Mouse (Mus musculus): ENCODE data around the gene Enpp1.
"Not testable (repeated sequence)": the region's sequence is repeated elsewhere in the genome, so short reads cannot be mapped to it uniquely, and the experiment has no call there.

- not testable (repeated sequence) for TF ChIP-seq CTCF, EP300 (IDR thresholded peaks at IDR 0.05; ENCODE audit: low read depth)
Observed at GRCm38 (mm10) chr10:24616572-24616971, 95.4 kb downstream of the Enpp1 start.
